Mouse (Mus musculus) kidney, embryonic 15.5 days (tissue): ENCODE results near the gene Abtb2. TPM values are rescaled to one million over a fixed set of nuclear protein-coding genes. Genes with fewer than 3 reads are reported as not detected.

Experiments used
- ATAC-seq: fragments of 200-750 bp; cut with Nextera tagmentation; replicated peaks from 2 replicates; pipeline ENCODE4 v1.8.0; 2017; ENCODE audit warnings: moderate TSS enrichment; ENCODE audit not compliant: low FRiP score
- H3K27ac ChIP-seq: fragments of 300-500 bp; sonication (generic); 2 replicates; pipeline ENCODE4 v1.5.1; 2015; ENCODE audit warnings: mild to moderate bottlenecking, inconsistent platforms
- H3K27me3 ChIP-seq: fragments of 300-500 bp; sonication (generic); 2 replicates; pipeline ENCODE4 v1.6.1; 2015; ENCODE audit warnings: inconsistent platforms
- H3K36me3 ChIP-seq: fragments of 300-500 bp; sonication (generic); 2 replicates; pipeline ENCODE4 v1.6.1; 2015; ENCODE audit warnings: inconsistent platforms
- H3K4me1 ChIP-seq: fragments of 300-500 bp; sonication (generic); 2 replicates; pipeline ENCODE4 v1.6.1; 2015; ENCODE audit warnings: inconsistent platforms
- H3K4me2 ChIP-seq: fragments of 300-500 bp; sonication (generic); 2 replicates; pipeline ENCODE4 v1.6.1; 2015; ENCODE audit warnings: moderate library complexity, mild to moderate bottlenecking, inconsistent platforms
- H3K4me3 ChIP-seq: fragments of 300-500 bp; sonication (generic); replicated peaks from 2 replicates; pipeline ENCODE4 v1.5.1; 2015; ENCODE audit warnings: mild to moderate bottlenecking, inconsistent platforms
- H3K9ac ChIP-seq: fragments of 300-500 bp; sonication (generic); 2 replicates; pipeline ENCODE4 v1.6.1; 2015; ENCODE audit warnings: mild to moderate bottlenecking, inconsistent platforms
- H3K9me3 ChIP-seq: fragments of 300-500 bp; sonication (generic); replicated peaks from 2 replicates; pipeline ENCODE4 v1.6.1; 2016; ENCODE audit warnings: inconsistent platforms
- WGBS: fragments of 180-500 bp; shearing (Covaris S2); methylation state at CpG from one replicate; pipeline ENCODE4 v1.1.7; 2015; ENCODE audit warnings: mixed read lengths; 5-methylcytosine and 5-hydroxymethylcytosine counted together
- polyA plus RNA-seq: library from polyadenylated mRNA; unstranded; fragments of >200 nt; fragmentation: Nextera tagmentation; extraction: Ambion mirVana; gene quantifications from 2 replicates; pipeline ENCODE4 v1.2.1, GENCODE M21; 2015

Abtb2 gene
- polyA plus RNA-seq, 1 experiment from 2014 or later: 8.4 TPM

GRCm38 (mm10) chr2:103731423-103731822 is 165.3 kb downstream of the Abtb2 start:
- H3K36me3 ChIP-seq: peaks cover 94% of the 10 kb centered on the region
- WGBS: 93% methylated on average over 6 of the region's 6 CpGs
- H3K4me3 ChIP-seq: no peak overlapping the region
- H3K27ac ChIP-seq: no peak overlapping the region
- no peaks in the 10 kb centered on the region for H3K27me3 ChIP-seq
- H3K4me2 ChIP-seq: no peak overlapping the region
- H3K4me1 ChIP-seq: no peaks in the 10 kb centered on the region
- ATAC-seq: no peak
- H3K9ac ChIP-seq: no peak overlapping the region
- H3K9me3 ChIP-seq: no peaks in the 10 kb centered on the region

- ATAC-seq: no peak
- Histone ChIP-seq H3K4me2 (no peak overlapping the region), H3K9me3 (no peaks in the 10 kb centered on the region), H3K4me1 (no peaks in the 10 kb centered on the region), H3K9ac (no peak overlapping the region), H3K27ac (no peak overlapping the region), H3K27me3 (no peaks in the 10 kb centered on the region), H3K36me3 (peaks cover 71% of the 10 kb centered on the region), H3K4me3 (no peak overlapping the region)
- WGBS: 97% methylated on average over 6 of the region's 6 CpGs
Observed at GRCm38 (mm10) chr2:103742821-103743220, 176.7 kb downstream of the Abtb2 start.

GRCm38 (mm10) chr2:103743536-103743935 is 177.4 kb downstream of the Abtb2 start:
- Histone ChIP-seq H3K4me3 (no peak overlapping the region), H3K27ac (no peak overlapping the region), H3K27me3 (no peaks in the 10 kb centered on the region), H3K9me3 (no peaks in the 10 kb centered on the region), H3K4me2 (no peak overlapping the region), H3K4me1 (no peaks in the 10 kb centered on the region), H3K36me3 (peaks cover 75% of the 10 kb centered on the region), H3K9ac (no peak overlapping the region)
- 94% methylated on average over 2 of the region's 2 CpGs for WGBS
- ATAC-seq: no peak

GRCm38 (mm10) chr2:103743988-103744387 is 177.9 kb downstream of the Abtb2 start:
- Histone ChIP-seq H3K36me3 (peaks cover 73% of the 10 kb centered on the region), H3K27me3 (no peaks in the 10 kb centered on the region), H3K4me2 (no peak overlapping the region), H3K9ac (no peak overlapping the region), H3K9me3 (no peaks in the 10 kb centered on the region), H3K4me1 (no peaks in the 10 kb centered on the region), H3K4me3 (no peak overlapping the region), H3K27ac (no peak overlapping the region)
- no peak for ATAC-seq
- WGBS: 85% methylated on average over 7 of the region's 7 CpGs

DNA sequence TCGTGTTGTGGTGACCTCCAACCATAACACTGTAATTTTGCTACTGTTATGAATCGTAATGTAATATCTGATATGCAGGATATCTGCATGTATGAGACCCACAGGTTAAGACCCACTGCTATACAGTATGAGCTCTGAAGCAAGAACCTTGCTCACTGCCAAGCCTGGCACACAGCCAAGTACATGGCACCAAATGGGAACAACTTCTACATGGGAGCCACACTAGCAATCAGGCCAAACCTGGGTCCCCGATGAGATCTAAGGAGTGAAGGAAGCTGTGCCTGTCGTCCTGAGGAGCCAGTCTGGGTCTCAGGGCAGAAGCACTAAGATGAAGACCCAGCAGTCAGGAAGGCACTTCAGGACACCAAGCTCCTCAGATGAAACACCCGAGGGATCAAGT is 179.4 kb downstream of the Abtb2 start:
- no peak overlapping the region for H3K4me3 ChIP-seq
- H3K4me2 ChIP-seq: no peak overlapping the region
- no peak overlapping the region for H3K27ac ChIP-seq
- peaks cover 74% of the 10 kb centered on the region for H3K36me3 ChIP-seq
- H3K27me3 ChIP-seq: no peaks in the 10 kb centered on the region
- no peaks in the 10 kb centered on the region for H3K4me1 ChIP-seq
- H3K9me3 ChIP-seq: no peaks in the 10 kb centered on the region
- WGBS: 82% methylated on average over 5 of the region's 5 CpGs
- no peak for ATAC-seq
- H3K9ac ChIP-seq: no peak overlapping the region

GRCm38 (mm10) chr2:103746096-103746495 is 180.0 kb downstream of the Abtb2 start:
- peaks cover 74% of the 10 kb centered on the region for H3K36me3 ChIP-seq
- no peaks in the 10 kb centered on the region for H3K4me1 ChIP-seq
- H3K4me2 ChIP-seq: no peak overlapping the region
- H3K4me3 ChIP-seq: no peak overlapping the region
- no peaks in the 10 kb centered on the region for H3K9me3 ChIP-seq
- H3K9ac ChIP-seq: no peak overlapping the region
- ATAC-seq: no peak
- no peak overlapping the region for H3K27ac ChIP-seq
- 76% methylated on average over 2 of the region's 2 CpGs for WGBS
- H3K27me3 ChIP-seq: no peaks in the 10 kb centered on the region

- Histone ChIP-seq H3K4me1 (no peaks in the 10 kb centered on the region), H3K9ac (no peak overlapping the region), H3K4me3 (no peak overlapping the region), H3K27me3 (no peaks in the 10 kb centered on the region), H3K27ac (no peak overlapping the region), H3K9me3 (no peaks in the 10 kb centered on the region), H3K4me2 (no peak overlapping the region), H3K36me3 (peaks cover 77% of the 10 kb centered on the region)
- WGBS: 87% methylated on average over 2 of the region's 2 CpGs
- no peak for ATAC-seq
Observed at GRCm38 (mm10) chr2:103746761-103747160, 180.7 kb downstream of the Abtb2 start.

DNA sequence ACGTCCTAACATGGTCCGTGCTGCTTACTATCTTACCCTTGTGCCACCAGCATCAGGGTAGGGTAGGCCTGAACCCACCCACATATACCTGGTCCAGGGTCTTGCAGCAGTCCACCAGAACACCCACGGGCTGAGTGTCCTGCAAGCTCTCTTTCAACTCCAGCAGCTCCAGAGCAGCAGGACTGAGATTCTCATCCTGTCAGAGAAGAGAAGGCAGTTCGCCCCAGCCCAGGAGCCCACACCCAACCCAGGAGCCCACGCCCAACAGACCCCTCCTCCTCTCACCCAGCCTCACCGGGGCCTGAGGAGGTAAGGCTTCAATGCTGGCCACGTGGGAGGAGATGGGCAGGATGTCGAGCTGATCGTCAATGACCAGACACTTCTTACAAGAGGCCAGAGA is 181.8 kb downstream of the Abtb2 start:
- Histone ChIP-seq H3K4me1 (no peaks in the 10 kb centered on the region), H3K27me3 (no peaks in the 10 kb centered on the region), H3K4me2 (no peak overlapping the region), H3K27ac (no peak overlapping the region), H3K9ac (no peak overlapping the region), H3K4me3 (no peak overlapping the region), H3K36me3 (peaks cover 78% of the 10 kb centered on the region), H3K9me3 (no peaks in the 10 kb centered on the region)
- ATAC-seq: no peak
- 88% methylated on average over 9 of the region's 9 CpGs for WGBS

DNA sequence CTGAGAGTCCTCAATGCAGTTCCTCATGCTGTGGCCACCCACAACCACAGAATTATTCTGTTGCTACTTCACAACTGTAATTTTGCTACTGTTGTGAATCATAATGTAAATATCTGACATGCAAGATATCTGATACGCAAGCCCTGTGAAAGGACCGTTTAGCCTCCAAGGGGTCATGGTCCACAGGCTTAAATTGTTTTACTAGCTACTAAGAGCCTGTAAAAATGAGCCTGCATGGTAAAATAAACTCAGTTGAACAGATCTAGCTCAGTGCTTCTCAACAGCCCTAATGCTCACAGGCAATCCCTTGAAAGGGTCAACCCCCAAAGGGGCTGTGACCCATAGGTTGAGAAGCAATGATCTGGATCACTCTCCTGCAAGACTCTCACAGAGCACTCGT is 183.0 kb downstream of the Abtb2 start:
- Histone ChIP-seq H3K27me3 (no peaks in the 10 kb centered on the region), H3K36me3 (peaks cover 77% of the 10 kb centered on the region)

DNA sequence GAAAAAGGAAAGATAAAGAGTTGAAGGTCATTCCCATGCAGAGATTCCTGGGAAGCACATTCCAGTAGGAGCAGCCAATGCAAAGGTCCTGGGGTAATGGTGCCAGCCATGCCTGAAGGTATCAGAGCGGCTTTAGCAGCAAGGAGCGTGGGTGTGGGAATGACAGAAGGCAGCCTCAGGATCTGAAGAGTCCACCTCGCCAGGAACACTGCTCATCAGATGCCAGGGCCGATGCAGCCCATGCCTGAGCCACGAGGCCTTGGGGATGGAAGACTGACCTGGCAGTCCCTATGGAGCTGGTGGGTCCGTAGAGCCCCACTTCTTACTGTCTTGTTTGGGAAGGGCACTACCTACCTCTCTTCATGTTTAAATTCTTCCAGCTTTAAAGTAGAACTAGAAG is 185.7 kb downstream of the Abtb2 start:
- ATAC-seq: no peak
- Histone ChIP-seq H3K36me3 (peaks cover 89% of the 10 kb centered on the region), H3K9me3 (no peaks in the 10 kb centered on the region), H3K9ac (no peak overlapping the region), H3K4me2 (no peak overlapping the region), H3K4me1 (no peaks in the 10 kb centered on the region), H3K27ac (no peak overlapping the region), H3K4me3 (no peak overlapping the region), H3K27me3 (no peaks in the 10 kb centered on the region)
- 91% methylated on average over 6 of the region's 6 CpGs for WGBS

More for the DNA sequence above, 183.0 kb downstream of the Abtb2 start:
- no peak for ATAC-seq
- Histone ChIP-seq H3K4me2 (no peak overlapping the region), H3K9me3 (no peaks in the 10 kb centered on the region), H3K27ac (no peak overlapping the region), H3K4me3 (no peak overlapping the region), H3K4me1 (no peaks in the 10 kb centered on the region), H3K9ac (no peak overlapping the region)
- 57% methylated on average over 3 of the region's 3 CpGs for WGBS

DNA sequence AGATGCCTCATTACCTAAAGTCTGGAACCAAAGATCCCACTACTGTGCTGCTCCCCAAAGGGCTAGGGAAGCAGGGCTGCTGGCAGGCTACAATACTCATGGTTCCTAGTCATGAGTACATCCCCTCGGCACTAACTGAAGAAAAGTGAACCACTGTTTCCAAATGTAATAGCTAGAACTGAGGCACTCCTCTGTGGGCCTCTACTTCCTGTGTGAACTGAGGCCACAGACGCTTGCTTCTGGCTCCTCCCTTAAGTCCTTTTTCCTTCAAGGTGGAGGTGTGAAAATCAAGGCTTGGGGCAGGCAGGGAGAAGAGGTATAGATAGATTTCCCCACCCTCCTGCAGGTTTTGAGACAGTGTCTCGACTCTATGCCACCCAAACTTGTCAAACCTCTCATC is 188.5 kb downstream of the Abtb2 start:
- peaks cover 3% of the 10 kb centered on the region for H3K4me1 ChIP-seq
- no peak overlapping the region for H3K4me2 ChIP-seq
- no peak for ATAC-seq
- no peaks in the 10 kb centered on the region for H3K27me3 ChIP-seq
- peaks cover 73% of the 10 kb centered on the region for H3K36me3 ChIP-seq
- H3K9ac ChIP-seq: no peak overlapping the region
- H3K9me3 ChIP-seq: no peaks in the 10 kb centered on the region
- no peak overlapping the region for H3K27ac ChIP-seq
- 85% methylated on average over 3 of the region's 3 CpGs for WGBS
- no peak overlapping the region for H3K4me3 ChIP-seq

DNA sequence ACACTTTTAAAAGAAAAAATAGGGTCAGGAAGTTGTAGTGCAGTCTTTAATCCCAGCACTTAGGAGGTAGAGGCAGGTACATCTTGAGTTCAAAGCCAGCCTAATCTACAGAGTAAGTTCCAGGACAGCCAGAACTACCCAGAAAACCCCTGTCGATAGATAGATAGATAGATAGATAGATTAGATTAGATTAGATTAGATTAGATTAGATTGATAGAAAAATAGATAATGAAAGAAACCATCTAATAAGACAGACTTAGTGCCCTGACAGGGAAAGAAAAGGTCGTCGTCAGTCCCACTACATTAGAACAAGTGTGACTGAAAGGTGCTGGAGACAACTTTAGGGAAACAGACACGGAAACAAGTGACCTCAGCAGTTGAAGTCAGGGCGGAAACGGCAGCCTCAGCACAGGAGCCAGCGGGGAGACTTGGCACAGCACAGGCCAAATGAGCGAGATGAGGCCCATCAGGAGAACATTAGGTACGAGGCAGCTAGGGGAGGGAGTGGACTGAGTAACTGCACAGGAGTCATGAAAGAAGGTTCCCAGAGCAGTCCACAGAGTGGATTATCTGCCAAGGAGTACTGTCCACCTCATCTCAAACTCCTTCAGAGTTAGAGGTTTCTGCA is 189.5 kb downstream of the Abtb2 start:
- Histone ChIP-seq H3K4me1 (peaks cover 8% of the 10 kb centered on the region), H3K27me3 (no peaks in the 10 kb centered on the region), H3K4me3 (no peak overlapping the region), H3K4me2 (no peak overlapping the region), H3K27ac (no peak overlapping the region), H3K9ac (no peak overlapping the region), H3K36me3 (peaks cover 64% of the 10 kb centered on the region), H3K9me3 (no peaks in the 10 kb centered on the region)
- 93% methylated on average over 9 of the region's 9 CpGs for WGBS
- no peak for ATAC-seq

DNA sequence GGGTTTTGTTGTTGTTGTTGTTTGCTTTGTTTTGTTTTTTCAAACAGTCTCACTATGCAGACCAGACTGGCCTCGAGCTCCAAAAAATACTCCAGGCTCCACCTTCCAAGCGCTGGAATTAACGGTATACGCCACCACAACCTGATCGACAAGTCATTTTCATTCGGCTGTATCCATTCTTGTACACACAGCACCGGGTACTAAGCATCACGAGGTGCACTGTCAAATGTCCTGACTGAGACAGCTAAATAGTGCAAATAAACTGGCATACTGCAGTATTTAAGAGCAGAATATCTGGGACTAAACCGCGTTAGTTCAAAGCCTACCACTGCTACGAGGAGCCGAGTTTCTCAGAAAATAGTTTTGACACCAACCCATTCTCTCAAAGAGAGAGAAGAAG is 194.3 kb downstream of the Abtb2 start:
- Histone ChIP-seq H3K27me3 (no peaks in the 10 kb centered on the region), H3K27ac (peak overlapping the region; percentile 90; the same call in 1 of the 2 replicates), H3K9me3 (no peaks in the 10 kb centered on the region), H3K36me3 (peaks cover 29% of the 10 kb centered on the region), H3K9ac (peak overlapping the region; percentile 44), H3K4me1 (peaks cover 17% of the 10 kb centered on the region), H3K4me3 (peak overlapping the region; percentile 70), H3K4me2 (peak overlapping the region; percentile 74)
- peak; percentile 13; the same call in 1 of the 2 replicates for ATAC-seq
- WGBS: under 1% methylated on average over 12 of the region's 12 CpGs
